In genomic region chr1:135607019-135607418, GRCm38 (mm10) we compare ENCODE assay signal across 9 mouse cellular contexts. TPM values are rescaled to one million over a fixed set of nuclear protein-coding genes. Genes with fewer than 3 reads are reported as not detected.
DNase-seq lines count a peak whose midpoint lies in the region; TF ChIP-seq lines count a peak whose summit lies in the region.
"Had no signal": no experiment of that assay in that cellular context is flagged by ENCODE, and none has a peak within 500 bp of the region (broad histone marks: within the 10 kb centered on the region; RNA-seq: fewer than 3 reads in every experiment).

Gene Nav1, minus strand, starts transcription at chr1:135607295.

- no peak for DNase-seq in layer of hippocampus, adult 2 months (ENCODE audit: low spot score in 2 of 2)
- DNase-seq in layer of hippocampus, adult 9-11 months = no peak
- DNase-seq in heart, postnatal 25 days (ENCODE audit: low spot score) = no peak
- DNase-seq in midbrain, embryonic 10.5 days (ENCODE audit: low spot score) = no peak
- DNase-seq in ovary, postnatal 36 days (ENCODE audit: low spot score) = no peak
- no peak for DNase-seq in B cell, adult 2 months
- DNase-seq in thymus, postnatal 10 days (ENCODE audit: low spot score in 2 of 2) = no peak

- no peaks in the 10 kb centered on the region for H3K36me3 ChIP-seq in midbrain, embryonic 10.5 days
- H3K36me3 ChIP-seq: liver, embryonic 15.5 days had no signal

- no peak for TF ChIP-seq CTCF in layer of hippocampus, adult 2 months (conservative IDR thresholded peaks at IDR 0.05)
- TF ChIP-seq CTCF in cortical plate, adult 2 months (IDR thresholded peaks at IDR 0.05; ENCODE audit: extremely low read depth, insufficient read depth, low read length) = no peak

- no peaks in the 10 kb centered on the region for H3K9me3 ChIP-seq in midbrain, embryonic 10.5 days (replicated peaks)
- H3K9me3 ChIP-seq: liver, embryonic 15.5 days had no signal

- TF ChIP-seq POLR2A in cortical plate, adult 2 months (IDR thresholded peaks at IDR 0.05; ENCODE audit: extremely low read depth, insufficient read depth, low read length) = no peak

- whole genome bisulfite sequencing in midbrain, embryonic 10.5 days = 52% methylated on average over 7 of the region's 7 CpGs

- H3K4me3 ChIP-seq in layer of hippocampus, adult 2 months = no peak within 1 kb of the TSS
- no peak within 1 kb of the TSS for H3K4me3 ChIP-seq in cortical plate, adult 2 months (ENCODE audit: insufficient read depth, low read length)
- no peak within 1 kb of the TSS for H3K4me3 ChIP-seq in midbrain, embryonic 10.5 days
- H3K4me3 ChIP-seq: liver, embryonic 15.5 days had no signal

- no peaks in the 10 kb centered on the region for H3K27me3 ChIP-seq in midbrain, embryonic 10.5 days (ENCODE audit: low read depth, poor library complexity, severe bottlenecking)
- H3K27me3 ChIP-seq: liver, embryonic 15.5 days had no signal

- intact Hi-C loops in heart, postnatal 25 days (cut with DNase I) = no loop called here

- no peaks in the 10 kb centered on the region for H3K4me1 ChIP-seq in cortical plate, adult 2 months (ENCODE audit: control insufficient read depth, insufficient read depth, low read length)
- peaks cover 19% of the 10 kb centered on the region for H3K4me1 ChIP-seq in midbrain, embryonic 10.5 days
- H3K4me1 ChIP-seq: liver, embryonic 15.5 days had no signal

- no peak within 1 kb of the TSS for H3K27ac ChIP-seq in layer of hippocampus, adult 2 months
- H3K27ac ChIP-seq in cortical plate, adult 2 months (ENCODE audit: insufficient read depth, low read length) = no peak within 1 kb of the TSS
- no peak within 1 kb of the TSS; the same call in 1 of the 2 replicates for H3K27ac ChIP-seq in midbrain, embryonic 10.5 days (replicated peaks)
- H3K27ac ChIP-seq: liver, embryonic 15.5 days had no signal

RNA-seq across cellular contexts. Expression of gene Nav1, which starts in this region (rescaled TPM):
- total RNA-seq in layer of hippocampus, adult 2 months (2021) = 10 to 100 TPM; 60.3 to 71.2 TPM
- 35.8 and 38.8 TPM in 2 replicates for polyA plus RNA-seq in cortical plate, adult 2 months (2012; rRNA removed)
- total RNA-seq in heart, postnatal 25 days (2021) = 10 to 100 TPM; 19.6 to 19.8 TPM
- 14.5 and 16.5 TPM in 2 replicates for polyA plus RNA-seq in midbrain, embryonic 10.5 days (2016; fragmentation: Nextera tagmentation; extraction: Ambion mirVana)
